Mouse (Mus musculus) cerebellum, adult (tissue): ENCODE measurements around the gene Apol11b.
"Not testable (repeated sequence)": the region's sequence is repeated elsewhere in the genome, so short reads cannot be mapped to it uniquely, and the experiment has no call there.

Experiments used
- ATAC-seq: cut with Nextera tagmentation; 2 replicates; pipeline ENCODE4 v1.9.2; 2017; ENCODE audit warnings: mild to moderate bottlenecking, moderate library complexity, mixed read lengths; ENCODE audit not compliant: insufficient number of reproducible peaks, low FRiP score, low TSS enrichment

The Apol11b gene

DNA sequence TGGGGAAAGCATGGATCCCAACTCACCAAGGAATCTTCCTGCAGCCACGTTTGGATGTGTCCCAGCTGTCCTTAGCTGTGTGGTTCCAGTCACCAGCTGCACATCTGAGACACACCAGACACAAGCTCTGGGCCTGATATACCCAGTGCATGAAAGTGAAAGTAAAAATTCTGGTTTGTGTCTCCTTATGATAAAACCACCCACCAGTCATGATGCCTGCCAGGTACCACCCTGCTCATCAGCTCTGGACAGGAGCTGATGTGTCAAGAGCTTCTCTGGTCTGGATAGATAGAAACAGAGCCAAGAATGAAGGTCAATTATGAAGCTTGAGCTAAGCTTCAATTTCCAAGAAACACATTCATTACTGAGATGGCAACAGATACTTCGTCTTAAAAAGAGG is at the start of gene Apol11b:
TSS of gene Apol11b (minus strand) at position 111 of the 400 bp plus-strand sequence.
- ATAC-seq, result not testable (repeated sequence)

DNA sequence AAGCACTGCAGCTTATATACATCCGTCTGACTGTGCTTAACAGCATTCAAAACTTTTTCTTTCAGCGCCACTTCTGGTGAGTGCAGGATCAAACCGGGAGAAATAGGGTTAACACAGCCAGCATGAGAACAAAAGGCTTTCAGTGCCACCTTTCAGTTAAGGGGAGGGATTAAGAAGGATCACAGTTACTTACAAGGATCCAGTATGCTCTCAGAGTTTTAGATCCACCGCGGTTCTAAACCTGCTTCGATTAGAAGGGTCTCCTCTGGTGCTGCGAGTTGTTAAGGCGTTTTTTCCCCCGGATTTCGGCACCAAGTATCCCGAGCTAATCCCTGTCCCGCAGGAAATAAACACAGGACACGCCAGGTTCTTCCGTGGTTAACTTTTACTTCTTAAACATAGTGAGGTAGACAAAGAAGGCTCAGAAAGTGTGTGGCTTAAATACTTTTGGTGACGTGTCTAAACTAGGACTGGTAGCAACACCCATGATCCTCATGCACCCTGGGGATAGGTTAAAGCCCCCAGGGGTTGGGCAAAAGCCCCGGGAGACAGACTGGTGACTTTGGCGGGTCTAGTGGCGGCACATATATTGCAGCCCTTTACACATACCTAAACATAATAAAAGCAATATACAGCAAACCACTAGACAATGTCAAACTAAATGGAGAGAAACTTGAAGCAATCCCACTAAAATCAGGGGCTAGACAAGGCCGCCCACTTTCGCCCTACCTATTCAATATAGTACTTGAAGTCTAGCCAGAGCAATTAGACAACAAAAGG is 48.6 kb upstream of the Apol11b start:
- not testable (repeated sequence) for ATAC-seq

DNA sequence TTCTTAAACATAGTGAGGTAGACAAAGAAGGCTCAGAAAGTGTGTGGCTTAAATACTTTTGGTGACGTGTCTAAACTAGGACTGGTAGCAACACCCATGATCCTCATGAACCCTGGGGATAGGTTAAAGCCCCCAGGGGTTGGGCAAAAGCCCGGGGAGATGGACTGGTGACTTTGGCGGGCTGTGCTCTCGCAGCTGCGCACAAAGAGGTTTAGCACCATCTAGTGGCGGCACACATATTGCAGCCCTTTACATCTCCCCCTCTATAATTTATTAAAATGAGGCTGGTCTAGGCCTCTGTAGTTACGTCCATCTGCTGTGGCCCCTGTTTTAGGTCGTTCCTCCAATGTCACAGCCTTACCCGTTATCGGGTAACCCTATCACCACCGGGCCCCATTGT is 40.9 kb upstream of the Apol11b start:
- ATAC-seq, result not testable (repeated sequence)

DNA sequence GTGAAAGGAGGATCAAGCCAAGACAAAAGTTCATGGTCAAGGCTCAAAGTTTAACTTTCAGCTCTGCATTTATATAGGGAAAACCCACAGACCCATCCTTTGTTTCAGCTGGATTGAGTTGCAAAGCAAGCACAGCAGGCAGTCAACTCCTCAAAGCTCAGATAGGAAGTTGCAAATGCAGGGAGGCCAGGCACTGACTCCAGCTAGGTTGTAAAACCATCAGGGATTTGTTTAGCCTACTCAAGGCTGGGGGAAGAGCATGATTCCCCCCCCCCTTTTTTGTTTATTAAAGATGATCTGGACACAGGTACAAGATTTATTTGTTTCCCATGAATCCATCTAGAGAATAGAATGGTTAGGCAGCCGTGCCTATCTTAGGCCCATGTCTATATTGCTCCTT is 31.0 kb upstream of the Apol11b start:
- not testable (repeated sequence) for ATAC-seq

DNA sequence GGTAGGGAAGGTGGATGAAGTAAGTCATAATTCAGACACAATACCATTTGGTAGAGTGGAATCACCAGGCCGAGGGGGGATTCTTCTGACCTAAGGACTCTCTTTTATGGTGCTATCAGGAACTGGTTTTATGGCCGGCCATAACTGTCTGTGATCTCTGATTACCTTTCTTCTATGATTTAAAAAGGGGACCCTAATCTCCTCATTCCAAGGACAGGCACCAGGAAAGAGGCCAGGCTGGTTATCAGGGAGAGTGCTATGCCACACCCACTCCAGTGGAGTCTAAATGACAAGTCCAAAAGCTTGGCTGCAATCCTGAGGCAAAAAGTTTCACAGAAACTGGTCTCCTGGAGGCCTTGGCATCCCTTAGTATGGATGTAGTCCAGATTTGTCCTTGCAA is 18.8 kb upstream of the Apol11b start:
- not testable (repeated sequence) for ATAC-seq

DNA sequence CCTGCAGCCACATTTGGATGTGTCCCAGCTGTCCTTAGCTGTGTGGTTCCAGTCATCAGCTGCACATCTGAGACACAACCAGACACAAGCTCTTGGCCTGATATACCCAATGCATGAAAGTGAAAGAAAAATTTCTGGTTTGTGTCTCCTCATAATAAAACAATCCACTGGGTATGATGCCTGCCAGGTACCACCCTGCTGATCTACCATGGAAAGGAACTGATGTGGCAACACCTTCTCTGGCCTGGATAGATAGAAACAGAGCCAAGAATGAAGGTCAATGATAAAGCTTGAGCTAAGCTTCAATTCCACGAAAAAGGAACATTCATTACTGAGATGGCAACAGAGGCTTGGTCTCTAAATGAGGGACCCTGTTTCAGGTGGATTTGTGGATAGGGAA is 16.7 kb upstream of the Apol11b start:
- not testable (repeated sequence) for ATAC-seq

DNA sequence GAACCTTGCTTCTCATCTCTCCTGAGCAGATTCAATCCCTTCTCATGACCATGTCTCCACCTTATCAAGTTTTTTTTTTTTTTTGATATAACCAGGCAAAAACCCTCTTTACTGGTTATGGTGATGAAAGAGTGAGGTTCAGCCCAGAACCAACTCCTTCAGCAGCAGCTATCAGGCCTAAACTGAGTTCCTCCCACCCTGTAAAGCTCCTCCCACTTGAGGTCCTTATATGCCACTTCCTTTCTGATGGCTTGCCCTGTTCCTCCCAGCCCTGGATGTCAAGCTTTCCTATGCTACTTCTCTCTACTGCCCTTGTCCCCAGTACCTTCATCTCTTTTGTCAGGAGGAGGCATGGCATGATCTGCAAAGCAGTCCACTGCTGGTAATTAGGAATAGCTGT is 8.1 kb upstream of the Apol11b start:
- ATAC-seq, result not testable (repeated sequence)

DNA sequence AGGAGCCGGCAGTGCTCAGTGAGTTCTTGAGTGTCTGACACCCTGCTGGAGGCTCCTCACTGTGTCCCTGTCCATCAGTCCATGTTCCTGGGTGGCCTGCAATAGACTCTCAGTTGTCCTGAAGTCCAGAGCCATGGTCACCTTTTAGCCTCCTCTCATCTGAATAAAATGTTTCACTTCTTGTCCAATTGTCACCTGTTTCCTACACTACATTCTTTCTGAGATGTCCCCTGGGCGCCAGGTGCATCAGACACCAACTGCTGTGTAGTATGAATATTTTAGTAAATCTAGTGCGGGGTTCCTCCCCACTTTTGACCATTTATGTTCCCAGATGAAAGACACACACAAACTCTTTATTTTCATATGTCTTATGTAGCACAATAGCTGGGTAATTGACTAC is 13.3 kb downstream of the Apol11b start:
- not testable (repeated sequence) for ATAC-seq

DNA sequence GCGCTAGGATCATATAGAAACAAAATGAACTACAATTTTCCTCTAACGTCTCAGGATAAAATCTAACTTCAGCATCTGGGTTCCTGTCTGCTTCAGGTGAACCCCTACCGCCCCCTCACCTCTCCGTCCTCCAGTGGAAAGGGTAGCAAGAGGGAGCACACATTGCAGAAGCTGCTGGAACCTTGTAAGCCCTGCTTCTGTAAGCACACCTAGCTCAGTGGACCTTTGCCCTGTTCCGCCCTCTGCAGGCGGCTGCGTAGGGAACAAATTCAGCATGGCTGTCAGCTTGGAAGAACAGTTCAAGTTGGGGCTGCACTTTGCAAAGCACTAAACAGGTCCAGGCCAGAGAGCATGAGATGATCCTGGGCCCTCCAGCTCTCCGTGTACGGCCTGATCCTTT is 14.4 kb downstream of the Apol11b start:
- not testable (repeated sequence) for ATAC-seq

DNA sequence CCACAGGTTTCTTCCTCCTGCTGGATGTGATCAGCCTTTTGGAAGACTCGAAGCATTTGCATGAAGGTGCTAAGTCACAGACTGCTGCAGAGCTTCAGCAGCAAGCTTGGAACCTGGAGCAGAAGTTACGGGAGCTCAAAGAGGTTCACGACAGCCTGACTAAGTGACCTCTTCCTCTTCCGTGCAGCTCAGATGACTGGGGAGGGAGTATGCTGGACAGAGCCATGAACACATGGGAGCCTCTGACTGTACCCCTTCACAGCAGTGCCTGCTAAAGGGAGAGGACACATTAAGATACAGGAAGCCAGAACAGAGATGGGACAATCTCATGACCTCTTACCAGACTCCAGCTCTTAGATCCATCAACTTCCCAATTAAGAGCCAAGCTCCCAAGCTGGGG is 16.6 kb downstream of the Apol11b start:
- not testable (repeated sequence) for ATAC-seq

DNA sequence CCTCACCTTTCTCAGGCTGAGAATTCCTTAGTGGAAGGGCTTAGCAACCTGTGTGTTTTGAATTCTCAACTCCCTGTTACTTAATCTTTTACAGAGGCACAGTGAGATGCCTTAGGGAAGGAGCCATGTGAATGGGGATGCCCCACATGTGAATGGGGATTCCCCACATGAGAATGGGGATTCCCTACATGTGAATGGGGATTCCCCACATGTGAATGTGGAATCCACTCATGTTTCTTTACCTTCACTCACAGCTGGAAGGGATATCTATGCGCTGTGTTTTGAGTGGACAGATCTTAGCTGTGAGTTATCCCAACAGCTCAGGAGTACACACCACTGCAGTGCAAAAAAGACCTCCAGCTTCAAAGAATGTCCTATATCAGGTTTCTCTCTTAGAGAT is 18.4 kb downstream of the Apol11b start:
- ATAC-seq, result no peak

DNA sequence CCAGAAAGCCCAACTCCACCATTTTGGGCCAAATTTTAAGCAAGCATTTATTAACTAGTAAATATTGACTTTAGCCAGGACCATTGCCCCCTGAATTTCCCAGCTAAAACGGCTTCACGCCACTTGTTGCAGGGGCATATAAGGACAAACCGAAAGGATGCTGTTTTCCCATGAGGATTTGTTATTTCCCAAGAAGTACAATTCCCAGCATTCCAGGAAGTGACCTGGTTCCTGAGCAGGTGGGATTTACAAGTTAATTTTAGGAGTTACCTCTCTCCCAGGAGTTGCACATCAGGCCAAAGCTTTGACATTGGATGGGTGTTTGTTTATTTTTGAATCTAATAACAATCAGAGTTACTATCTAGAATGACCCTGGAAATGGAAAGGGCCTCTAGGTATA is 37.0 kb downstream of the Apol11b start:
- ATAC-seq, result no peak

DNA sequence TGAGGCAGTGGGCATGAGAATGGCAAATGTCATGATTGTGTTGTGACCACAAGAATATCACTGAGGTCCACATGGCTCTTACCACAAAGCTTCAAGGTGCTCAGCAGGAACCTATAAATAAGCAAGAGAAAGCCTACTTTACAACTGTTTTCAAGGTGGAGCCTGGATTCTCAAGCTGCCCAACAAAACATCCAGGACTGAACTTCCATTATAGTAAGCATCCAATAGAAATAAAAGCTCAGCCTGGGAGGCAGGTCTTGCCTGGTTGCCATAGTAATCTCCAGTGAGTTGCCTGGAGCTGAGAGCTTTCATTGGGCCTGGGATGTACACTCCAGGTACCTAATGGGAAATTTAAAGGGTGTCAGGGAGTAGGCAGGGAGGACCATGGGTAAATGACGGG is 44.1 kb downstream of the Apol11b start, which contains the start of gene Gm36245:
TSS of gene Gm36245 (plus strand) at position 301 of the 400 bp plus-strand sequence.
- ATAC-seq, result no peak

DNA sequence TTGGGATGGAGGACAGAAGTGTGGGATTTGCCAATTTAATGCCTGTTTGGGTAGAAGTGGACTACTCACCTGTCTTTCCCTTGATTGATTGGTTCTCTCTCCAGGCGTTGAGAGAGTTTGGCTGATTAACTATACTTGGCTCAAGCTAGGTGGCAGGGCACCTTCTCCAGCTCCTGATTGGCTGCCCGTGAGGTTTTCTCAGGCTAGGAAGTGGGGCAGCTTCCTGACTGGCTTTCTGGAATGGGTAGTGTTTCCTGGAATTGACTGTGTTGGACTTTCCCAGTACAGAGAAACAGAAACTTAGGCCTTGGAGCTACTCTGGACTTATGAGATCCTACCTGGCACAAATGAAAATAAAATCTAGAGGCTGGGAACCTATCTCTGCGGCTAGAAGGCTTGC is 44.7 kb downstream of the Apol11b start:
- ATAC-seq, result no peak

DNA sequence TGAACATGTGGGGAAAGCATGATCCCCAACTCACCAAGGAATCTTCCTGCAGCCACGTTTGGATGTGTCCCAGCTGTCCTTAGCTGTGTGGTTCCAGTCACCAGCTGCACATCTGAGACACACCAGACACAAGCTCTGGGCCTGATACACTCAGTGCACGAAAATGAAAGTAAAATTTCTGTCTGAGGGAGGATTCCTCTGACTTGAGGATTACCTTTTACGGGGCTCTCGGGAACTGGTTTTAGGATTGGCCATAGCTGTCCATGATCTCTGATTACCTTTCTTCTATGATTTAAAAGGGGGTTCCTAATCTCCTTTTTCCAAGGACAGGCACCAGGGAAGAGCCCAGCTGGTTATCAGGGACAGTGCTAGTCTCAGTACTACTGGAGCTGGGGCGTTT is 47.1 kb downstream of the Apol11b start, which contains the start of gene Apol10b:
TSS of gene Apol10b (minus strand) at position 165 of the 400 bp plus-strand sequence.
- no peak for ATAC-seq

DNA sequence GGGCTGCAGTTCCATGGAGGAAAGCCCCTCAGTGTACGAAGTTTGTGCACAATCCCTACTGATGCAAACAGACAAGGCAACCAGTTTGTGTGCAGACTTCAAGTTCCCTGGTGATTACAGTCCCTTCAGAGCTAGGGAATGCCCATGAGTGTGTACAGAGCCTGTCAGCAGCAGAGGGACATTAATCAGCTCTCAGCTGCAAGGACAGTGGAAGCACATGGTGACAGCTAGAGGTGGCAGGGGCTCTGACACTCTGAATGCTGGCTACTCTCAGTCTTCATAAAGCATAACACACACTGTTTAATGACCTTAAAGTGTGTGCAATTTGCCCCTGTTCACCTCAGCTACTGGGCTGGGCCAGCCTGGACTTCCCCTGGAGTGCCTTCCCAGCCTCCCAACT is 49.5 kb downstream of the Apol11b start:
- no peak for ATAC-seq

DNA sequence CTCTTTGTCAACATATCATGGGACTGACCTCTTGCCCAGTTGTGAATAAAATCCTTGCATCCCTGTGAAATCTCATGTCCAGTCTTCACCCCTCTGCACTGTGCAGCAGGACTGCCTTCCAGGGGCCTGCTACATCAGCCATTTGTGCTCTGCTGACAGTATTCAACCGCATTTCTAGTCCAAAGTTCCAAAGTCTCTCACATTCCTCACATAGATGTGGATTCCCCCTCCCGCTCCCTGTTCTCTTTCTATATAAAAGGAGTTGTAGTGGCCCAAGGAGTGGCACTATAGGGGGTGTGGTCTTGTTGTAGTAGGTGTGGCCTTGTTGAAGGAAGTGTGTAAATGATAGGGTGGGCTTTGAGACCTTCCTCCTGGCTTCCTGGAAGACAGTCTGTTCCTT is 52.2 kb downstream of the Apol11b start:
- no peak for ATAC-seq

DNA sequence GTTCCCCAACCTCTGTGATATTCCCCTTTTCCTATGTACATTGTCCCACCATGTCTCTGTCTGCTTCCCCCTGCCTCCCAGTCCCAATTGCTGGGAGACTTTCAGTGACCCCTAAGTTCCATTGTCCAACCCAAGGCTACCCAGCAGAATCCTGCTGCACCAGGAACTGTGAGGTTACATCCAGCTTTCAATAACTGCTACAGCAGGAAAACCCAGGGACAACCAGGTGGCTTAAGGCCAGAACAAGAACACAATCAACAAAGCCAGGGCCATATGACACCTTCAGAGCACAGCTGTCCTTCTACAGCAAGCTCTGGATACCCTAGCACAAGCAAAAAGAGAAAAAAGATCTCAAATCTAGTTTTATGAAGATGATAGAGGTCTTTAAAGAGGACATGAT is 54.1 kb downstream of the Apol11b start:
- no peak for ATAC-seq

DNA sequence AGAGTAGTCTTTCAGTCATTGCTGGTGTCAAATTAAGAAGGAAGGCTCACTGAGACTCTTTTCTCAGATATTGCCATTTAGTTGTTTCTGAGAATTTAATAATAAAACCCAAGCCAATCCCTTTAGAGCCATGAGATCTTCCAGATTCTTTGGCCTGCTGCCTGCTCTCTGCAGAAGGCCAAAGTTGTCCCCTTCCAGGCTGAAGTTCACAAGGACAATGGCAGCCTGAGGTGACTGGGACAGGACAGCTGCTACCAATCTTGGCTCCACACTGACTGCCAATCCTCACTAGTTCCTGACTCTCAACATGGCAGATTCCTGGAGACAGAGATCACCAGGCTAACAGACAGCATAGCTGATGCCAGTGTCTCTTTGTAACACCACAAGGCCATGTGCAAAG is 56.1 kb downstream of the Apol11b start:
- no peak for ATAC-seq
